Mouse (Mus musculus) cerebellum, postnatal 4 days (tissue): ENCODE data around the gene Cldn10.
A peak's percentile ranks its signal among the peaks of the same experiment; 100 is the strongest.
"Not testable (repeated sequence)": the region's sequence is repeated elsewhere in the genome, so short reads cannot be mapped to it uniquely, and the experiment has no call there.

Source experiments
- DNase-seq, 2 experiments: peaks; one replicate each; pipeline ENCODE4 v3.0.0; 2022; ENCODE audit warnings: low spot score in 2 of 2, mixed read lengths in 1 of 2

The Cldn10 gene

DNA sequence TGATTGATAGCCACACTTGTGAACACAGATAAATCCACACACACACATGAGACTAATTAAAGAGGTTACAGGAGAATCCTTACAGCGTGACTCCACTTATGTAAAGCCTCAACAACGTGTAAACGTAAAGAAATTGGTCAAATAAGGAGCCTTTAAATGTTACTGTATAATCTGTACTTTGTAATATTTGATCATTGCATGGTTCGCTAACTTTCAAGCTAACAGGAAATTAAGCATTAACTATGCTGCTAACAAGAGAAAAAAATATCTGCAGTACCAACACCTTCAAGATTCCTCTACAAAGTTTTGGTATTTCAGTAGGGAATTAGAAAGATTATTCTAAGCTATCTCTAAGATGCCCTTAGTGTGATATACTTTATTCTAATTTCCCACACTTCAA, at the start of gene Cldn10:
TSS of gene Cldn10 (plus strand) at position 288 of the 400 bp plus-strand sequence.
- DNase-seq, result no peak

DNA sequence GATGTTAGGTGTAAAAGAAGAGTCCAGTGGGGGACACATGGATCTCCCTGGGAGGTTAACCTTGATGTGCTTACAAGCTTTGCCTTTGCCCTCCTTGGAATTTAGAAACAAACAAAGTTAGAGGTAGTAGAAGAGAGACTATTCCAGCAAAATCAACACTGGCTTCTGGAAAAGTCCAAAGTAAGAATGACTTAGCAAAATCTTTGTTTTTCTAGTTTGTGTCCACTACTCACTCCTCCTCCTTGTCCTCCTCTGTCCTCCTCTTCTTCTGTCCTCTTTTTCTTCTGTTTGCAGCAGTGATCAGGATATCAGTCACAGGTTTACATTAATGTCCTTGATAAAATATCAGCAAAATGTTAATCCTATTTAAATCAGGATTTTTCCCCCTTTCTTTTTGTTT, 45.9 kb upstream of the Cldn10 start:
- no peak for DNase-seq

- no peak for DNase-seq
These were observed 44.8 kb upstream of the Cldn10 start for GRCm38 (mm10) chr14:118742862-118743261.

DNA sequence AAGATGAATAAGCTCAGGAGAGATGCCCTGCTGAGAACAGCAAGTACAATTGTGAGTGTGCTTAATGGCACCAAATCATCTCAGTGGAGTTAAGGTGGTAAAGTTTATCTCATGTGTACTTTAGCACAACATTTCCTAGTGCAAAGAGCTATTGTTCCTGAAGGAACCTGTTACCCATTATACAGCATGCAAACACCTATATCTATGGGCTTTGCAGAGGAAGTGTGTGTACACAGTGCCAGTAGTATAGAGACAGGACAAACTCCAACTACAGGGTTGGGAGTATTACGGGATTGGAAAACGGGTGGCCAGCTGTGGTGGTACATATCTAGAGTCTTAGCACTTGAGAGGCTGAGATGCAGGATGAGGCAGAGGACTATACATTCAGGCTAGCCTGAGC, 38.6 kb upstream of the Cldn10 start:
- no peak for DNase-seq

DNA sequence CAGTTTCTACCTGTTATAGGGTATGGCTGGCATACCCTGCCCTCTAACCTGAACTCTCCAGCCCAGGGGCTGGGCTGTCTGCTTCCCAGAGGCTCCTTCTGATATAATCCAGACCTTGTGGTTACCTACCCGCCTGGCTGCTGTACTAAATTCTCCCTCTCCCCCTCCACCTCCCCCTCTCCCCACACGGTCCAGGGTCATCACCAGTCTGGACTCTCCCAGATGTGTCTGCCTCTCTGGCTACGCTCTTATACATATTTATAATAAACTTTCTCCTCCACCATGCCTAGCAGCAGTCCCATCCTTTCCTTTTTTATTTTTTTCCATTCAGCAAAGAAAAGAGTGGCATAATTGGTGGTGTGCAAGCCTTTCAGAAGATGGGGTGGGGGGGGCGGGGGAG, 38.0 kb upstream of the Cldn10 start:
- DNase-seq, result no peak

DNA sequence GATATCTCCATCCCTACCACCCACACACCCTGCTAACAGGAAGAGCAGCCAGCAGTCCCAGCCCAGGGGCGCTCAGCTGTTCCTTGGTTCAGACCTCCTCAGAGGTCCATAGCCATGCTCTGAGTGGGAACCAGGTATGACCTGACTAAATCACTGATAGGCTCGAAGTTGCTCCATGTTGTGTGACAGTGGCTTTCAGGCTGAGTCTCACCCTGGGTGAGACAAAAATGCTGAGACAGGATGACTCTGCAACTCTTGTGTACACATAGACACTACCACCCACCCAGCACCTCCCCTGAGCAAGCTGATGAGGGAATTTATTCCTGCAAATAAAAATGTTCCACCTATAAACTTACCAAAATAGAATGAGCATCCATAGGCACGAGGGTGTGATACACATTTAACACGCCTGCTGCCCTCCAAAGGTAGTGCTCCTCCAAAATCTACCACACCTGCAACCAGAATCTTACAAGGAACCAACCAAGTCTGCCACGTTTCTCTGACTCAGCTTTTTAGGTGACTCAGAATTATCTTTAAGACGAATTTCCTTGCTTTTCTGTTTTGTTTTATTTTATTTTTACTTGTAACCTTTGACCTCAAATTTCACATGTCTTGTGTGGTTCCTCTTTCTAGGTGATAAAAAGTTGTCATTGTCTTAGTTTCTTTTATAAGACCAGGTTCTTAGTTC, 37.1 kb upstream of the Cldn10 start:
- DNase-seq, result no peak

GRCm38 (mm10) chr14:118751193-118751753, 36.4 kb upstream of the Cldn10 start:
- no peak for DNase-seq

GRCm38 (mm10) chr14:118756015-118756414, 31.7 kb upstream of the Cldn10 start:
- no peak for DNase-seq

GRCm38 (mm10) chr14:118756566-118756965, 31.1 kb upstream of the Cldn10 start:
- no peak for DNase-seq

GRCm38 (mm10) chr14:118763362-118763761, 24.3 kb upstream of the Cldn10 start:
- not testable (repeated sequence) for DNase-seq

- no peak for DNase-seq
These were observed 23.7 kb upstream of the Cldn10 start for GRCm38 (mm10) chr14:118763917-118764495.

- no peak for DNase-seq
These were observed 22.4 kb upstream of the Cldn10 start for GRCm38 (mm10) chr14:118765306-118765705.

GRCm38 (mm10) chr14:118765951-118766350, 21.8 kb upstream of the Cldn10 start:
- no peak for DNase-seq

- DNase-seq, result no peak
These were observed 21.3 kb upstream of the Cldn10 start for GRCm38 (mm10) chr14:118766368-118766767.

DNA sequence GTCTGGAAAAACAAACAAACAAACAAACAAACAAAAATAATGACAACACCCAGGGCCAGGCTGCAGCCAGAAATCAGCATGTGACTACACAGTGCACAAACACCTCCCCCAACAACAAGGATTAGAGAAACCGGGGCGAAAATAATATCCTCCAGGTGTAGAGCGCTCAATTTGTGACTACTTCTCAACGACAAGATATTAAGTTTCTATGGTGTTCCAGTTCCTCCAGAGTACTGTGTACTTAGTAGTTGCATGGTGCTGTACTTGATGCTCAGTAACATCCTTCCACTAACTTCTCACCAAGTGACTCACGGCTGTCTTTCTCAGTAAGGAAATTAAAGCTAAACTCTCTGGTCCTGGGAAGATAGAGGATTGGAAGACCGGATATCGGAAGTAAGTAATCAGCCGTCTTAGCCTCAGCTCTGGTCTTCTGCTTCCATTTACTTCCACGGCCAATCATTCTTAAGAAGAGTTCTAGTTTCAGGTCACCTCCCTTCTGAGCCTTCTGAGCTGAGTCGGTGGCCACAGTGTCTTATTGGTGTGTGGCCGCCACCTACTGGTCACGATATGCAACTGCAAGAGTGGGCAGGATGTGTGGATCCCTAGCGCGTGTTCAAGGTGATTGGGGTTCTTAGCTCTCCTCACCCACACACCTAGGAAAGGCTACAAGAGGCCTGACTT, 19.9 kb upstream of the Cldn10 start:
- peak; percentile 63 to 76 for DNase-seq

GRCm38 (mm10) chr14:118768354-118768713, 19.4 kb upstream of the Cldn10 start:
- DNase-seq, result no peak

GRCm38 (mm10) chr14:118773668-118774067, 14.0 kb upstream of the Cldn10 start:
- peak in 1 of 2 experiments; percentile 11 for DNase-seq

DNA sequence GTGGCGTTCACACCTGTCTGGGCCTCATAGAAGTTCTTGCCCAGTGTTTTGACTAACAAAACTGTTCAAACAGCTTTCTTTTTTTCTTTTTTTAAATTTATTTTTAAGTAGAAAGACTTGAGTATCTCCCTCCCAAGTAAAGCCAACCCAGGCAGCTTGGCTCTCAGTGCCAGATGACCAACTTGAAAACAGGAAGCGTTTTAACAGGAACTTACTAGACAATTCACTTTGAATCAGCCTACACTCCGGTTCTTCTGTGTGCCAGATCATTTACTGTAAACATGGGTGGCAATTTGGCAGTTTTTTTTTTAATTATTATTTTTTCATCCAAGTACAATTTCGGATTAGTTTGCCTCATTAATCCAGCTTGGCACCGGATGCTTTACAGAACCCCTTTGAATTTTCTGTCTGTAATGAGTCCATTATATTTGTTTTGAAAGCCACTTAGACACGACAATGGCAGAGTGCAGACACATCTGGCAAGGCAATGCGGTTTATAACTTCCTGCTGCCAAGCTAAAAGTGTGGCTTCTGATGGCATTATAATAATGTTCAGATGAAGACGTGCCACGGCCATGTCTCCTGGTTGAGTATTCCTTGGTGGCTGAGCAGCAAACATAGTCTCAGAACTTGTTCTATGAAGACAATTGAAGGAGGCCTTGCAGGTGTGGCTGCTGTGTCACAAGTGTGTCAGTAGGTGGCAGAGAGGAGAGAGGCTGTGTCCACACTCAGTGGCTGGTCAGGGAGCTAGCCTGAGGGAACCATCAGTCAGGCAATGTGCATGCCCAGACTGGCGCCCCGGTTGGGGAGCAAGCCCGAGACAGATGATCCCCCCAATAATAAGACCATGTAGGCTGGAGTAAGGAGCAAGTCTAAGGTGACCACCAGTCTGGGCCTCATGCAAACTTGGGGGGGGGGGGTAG, 12.9 kb upstream of the Cldn10 start:
- peak in 1 of 2 experiments; percentile 13 for DNase-seq

DNA sequence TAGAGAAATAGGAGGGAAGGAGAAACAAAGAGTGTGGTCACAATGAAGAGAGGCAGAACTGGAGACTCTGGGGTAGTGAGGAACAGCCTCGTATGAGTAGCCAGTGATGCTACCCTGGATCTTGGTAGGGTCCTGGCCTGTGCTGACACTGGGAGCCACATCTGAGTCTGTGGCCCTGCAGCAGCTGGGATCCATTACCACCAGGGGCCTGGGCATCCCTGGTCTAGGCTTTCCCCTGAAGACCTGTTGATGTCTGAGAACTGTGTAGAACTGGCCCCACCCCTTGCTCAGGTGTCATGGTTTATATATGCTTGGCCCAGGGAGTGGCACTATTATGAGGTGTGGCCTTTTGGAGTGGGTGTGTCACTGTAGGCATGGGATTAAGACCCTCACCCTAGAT, 12.2 kb upstream of the Cldn10 start:
- peak in 1 of 2 experiments; percentile 5 for DNase-seq

- no peak for DNase-seq
These were observed 11.3 kb upstream of the Cldn10 start for GRCm38 (mm10) chr14:118776372-118776771.

DNA sequence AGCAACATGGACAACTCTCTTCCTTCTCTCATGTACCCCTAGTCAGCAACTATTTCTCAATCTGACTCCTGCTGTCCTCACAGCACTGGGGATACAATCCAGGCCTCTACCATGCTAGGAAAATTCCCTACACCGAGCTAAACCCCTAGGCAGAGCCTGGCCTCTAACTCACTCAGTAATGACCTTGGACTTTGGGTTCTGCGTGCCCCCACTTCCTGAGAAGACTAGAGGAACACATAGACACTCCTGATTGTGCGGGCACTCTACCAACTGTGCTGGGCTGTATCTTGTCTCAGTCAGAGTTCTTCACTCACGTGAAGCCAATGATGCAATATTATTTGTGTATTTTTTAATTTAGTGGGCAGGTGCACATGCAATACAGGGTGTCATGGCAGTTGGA, 10.2 kb upstream of the Cldn10 start:
- DNase-seq, result peak in 1 of 2 experiments; percentile 7

- DNase-seq, result no peak
These were observed 6.1 kb upstream of the Cldn10 start for GRCm38 (mm10) chr14:118781601-118782000.
